ENCODE assay signal across 8 mouse cellular contexts in genomic region chr6:92706145-92706466, GRCm38 (mm10). TPM values are rescaled to one million over a fixed set of nuclear protein-coding genes. Genes with fewer than 3 reads are reported as not detected.
DNase-seq lines count a peak whose midpoint lies in the region; ATAC-seq and TF ChIP-seq lines count a peak whose summit lies in the region.

Gene Prickle2, minus strand, starts transcription at chr6:92706155.

- TF ChIP-seq CTCF in kidney, adult 2 months (conservative IDR thresholded peaks at IDR 0.05; ENCODE audit: insufficient read depth, insufficient read length, low read depth, low read length), result no peak

- no peaks in the 10 kb centered on the region for H3K36me3 ChIP-seq in embryonic facial prominence, embryonic 12.5 days
- H3K36me3 ChIP-seq in kidney, adult 2 months (ENCODE audit: control insufficient read depth, insufficient read depth, low read length), result no peaks in the 10 kb centered on the region
- no peaks in the 10 kb centered on the region for H3K36me3 ChIP-seq in limb, embryonic 11.5 days (ENCODE audit: control insufficient read depth, insufficient read depth, low read length)
- no peaks in the 10 kb centered on the region for H3K36me3 ChIP-seq in midbrain, embryonic 13.5 days
- no peaks in the 10 kb centered on the region for H3K36me3 ChIP-seq in stomach, embryonic 15.5 days

- H3K9ac ChIP-seq in embryonic facial prominence, embryonic 12.5 days, result peak within 1 kb of the TSS; percentile 76
- peak within 1 kb of the TSS; percentile 74 for H3K9ac ChIP-seq in limb, embryonic 11.5 days (ENCODE audit: low read length)
- peak within 1 kb of the TSS; percentile 80 for H3K9ac ChIP-seq in midbrain, embryonic 13.5 days (replicated peaks)
- peak within 1 kb of the TSS; percentile 71 for H3K9ac ChIP-seq in stomach, embryonic 15.5 days

- peak; percentile 6 to 11 for DNase-seq in spleen, adult 18-20 months
- no peak for DNase-seq in spleen, postnatal 14 days (ENCODE audit: low spot score in 2 of 2)
- DNase-seq in heart, adult 8-10 months (ENCODE audit: low spot score), result peak; percentile 73
- peak; percentile 84 for DNase-seq in kidney, adult 2 months
- DNase-seq in limb, embryonic 11.5 days (ENCODE audit: low spot score), result peak; percentile 84

- no peak for TF ChIP-seq POLR2A in kidney, adult 2 months (IDR thresholded peaks at IDR 0.05; ENCODE audit: low read depth, low read length)

- peak; percentile 77 for ATAC-seq in embryonic facial prominence, embryonic 12.5 days (ENCODE audit: insufficient number of reproducible peaks, insufficient read depth, low FRiP score, low TSS enrichment)
- ATAC-seq in limb, embryonic 11.5 days (ENCODE audit: insufficient number of reproducible peaks, low FRiP score, low TSS enrichment, low read depth), result peak; percentile 71
- peak; percentile 93 for ATAC-seq in midbrain, embryonic 13.5 days
- peak; percentile 88 for ATAC-seq in stomach, embryonic 15.5 days (ENCODE audit: insufficient read depth, low FRiP score, low read depth)

- H3K27ac ChIP-seq in embryonic facial prominence, embryonic 12.5 days, result peak within 1 kb of the TSS; percentile 76
- H3K27ac ChIP-seq in kidney, adult 2 months (ENCODE audit: insufficient read depth, low read depth, low read length), result no peak within 1 kb of the TSS
- peak within 1 kb of the TSS; percentile 73 for H3K27ac ChIP-seq in limb, embryonic 11.5 days (replicated peaks; ENCODE audit: low read depth, low read length)
- peak within 1 kb of the TSS; percentile 69 for H3K27ac ChIP-seq in midbrain, embryonic 13.5 days
- peak within 1 kb of the TSS; percentile 57 for H3K27ac ChIP-seq in stomach, embryonic 15.5 days

- H3K4me1 ChIP-seq in embryonic facial prominence, embryonic 12.5 days, result peaks cover 11% of the 10 kb centered on the region
- no peaks in the 10 kb centered on the region for H3K4me1 ChIP-seq in kidney, adult 2 months (ENCODE audit: control insufficient read depth, insufficient read depth, low read length)
- H3K4me1 ChIP-seq in limb, embryonic 11.5 days (ENCODE audit: control insufficient read depth, insufficient read depth, low read length), result peaks cover 12% of the 10 kb centered on the region
- peaks cover 25% of the 10 kb centered on the region for H3K4me1 ChIP-seq in midbrain, embryonic 13.5 days (replicated peaks)
- H3K4me1 ChIP-seq in stomach, embryonic 15.5 days, result peaks cover 4% of the 10 kb centered on the region; the same call in 1 of the 2 replicates

- no peaks in the 10 kb centered on the region for H3K9me3 ChIP-seq in embryonic facial prominence, embryonic 12.5 days
- no peaks in the 10 kb centered on the region for H3K9me3 ChIP-seq in limb, embryonic 11.5 days (ENCODE audit: control insufficient read depth, low read length)
- no peaks in the 10 kb centered on the region for H3K9me3 ChIP-seq in midbrain, embryonic 13.5 days
- no peaks in the 10 kb centered on the region for H3K9me3 ChIP-seq in stomach, embryonic 15.5 days

- peak within 1 kb of the TSS; percentile 85 for H3K4me3 ChIP-seq in embryonic facial prominence, embryonic 12.5 days
- peak within 1 kb of the TSS; percentile 41 for H3K4me3 ChIP-seq in kidney, adult 2 months (ENCODE audit: insufficient read depth, low read depth, low read length)
- peak within 1 kb of the TSS; percentile 62 for H3K4me3 ChIP-seq in limb, embryonic 11.5 days (ENCODE audit: low read depth, low read length)
- H3K4me3 ChIP-seq in midbrain, embryonic 13.5 days (replicated peaks), result peak within 1 kb of the TSS; percentile 67
- peak within 1 kb of the TSS; percentile 73 for H3K4me3 ChIP-seq in stomach, embryonic 15.5 days (replicated peaks)

- H3K27me3 ChIP-seq in embryonic facial prominence, embryonic 12.5 days, result no peaks in the 10 kb centered on the region
- 0 out of 2 replicates have a peak, but pooled peaks cover 1% of the 10 kb centered on the region for H3K27me3 ChIP-seq in kidney, adult 2 months (replicated peaks; ENCODE audit: control insufficient read depth, insufficient read depth, low read length)
- H3K27me3 ChIP-seq in limb, embryonic 11.5 days (ENCODE audit: control insufficient read depth, insufficient read depth, low read length), result no peaks in the 10 kb centered on the region
- H3K27me3 ChIP-seq in midbrain, embryonic 13.5 days, result peaks cover 62% of the 10 kb centered on the region
- H3K27me3 ChIP-seq in stomach, embryonic 15.5 days (replicated peaks), result no peaks in the 10 kb centered on the region

- WGBS in embryonic facial prominence, embryonic 12.5 days, result under 1% methylated on average over 23 of the region's 24 CpGs
- under 1% methylated on average over 24 of the region's 24 CpGs for WGBS in kidney, adult 2 months
- 0% methylated on average over 19 of the region's 24 CpGs for WGBS in limb, embryonic 11.5 days
- WGBS in midbrain, embryonic 13.5 days, result 0% methylated on average over 24 of the region's 24 CpGs
- under 1% methylated on average over 22 of the region's 24 CpGs for WGBS in stomach, embryonic 15.5 days

- H3K4me2 ChIP-seq in embryonic facial prominence, embryonic 12.5 days (replicated peaks), result peak within 1 kb of the TSS; percentile 92
- H3K4me2 ChIP-seq in limb, embryonic 11.5 days (ENCODE audit: low read depth, severe bottlenecking), result peak within 1 kb of the TSS; percentile 57
- peak within 1 kb of the TSS; percentile 79 for H3K4me2 ChIP-seq in midbrain, embryonic 13.5 days (replicated peaks)
- H3K4me2 ChIP-seq in stomach, embryonic 15.5 days, result peak within 1 kb of the TSS; percentile 93

RNA-seq across cellular contexts. Expression of gene Prickle2, which starts in this region (rescaled TPM):
- 7.5 and 8.0 TPM in 2 replicates for polyA plus RNA-seq in embryonic facial prominence, embryonic 12.5 days (2016; fragmentation: Nextera tagmentation; extraction: Ambion mirVana)
- total RNA-seq in heart, adult 8-10 months (2022), result 1 to 10 TPM; 4.2 to 5.7 (median 5.1) TPM
- 2.3 and 2.5 TPM in 2 replicates for polyA plus RNA-seq in kidney, adult 2 months (2012; rRNA removed)
- 5.0 and 5.9 TPM in 2 replicates for polyA plus RNA-seq in limb, embryonic 11.5 days (2014; fragmentation: Nextera tagmentation; extraction: Ambion mirVana)
- 12.3 and 13.1 TPM in 2 replicates for polyA plus RNA-seq in midbrain, embryonic 13.5 days (2015; fragmentation: Nextera tagmentation; extraction: Ambion mirVana)
- 7.7 and 8.5 TPM in 2 replicates for polyA plus RNA-seq in stomach, embryonic 15.5 days (2015; fragmentation: Nextera tagmentation; extraction: Ambion mirVana)

Comparison
In these comparisons a context has a peak if more than half of its experiments do, and no peak if none do; other contexts are left out.
1. DNase-seq: peak in spleen, adult 18-20 months (2 of 2), heart, adult 8-10 months (single experiment), kidney, adult 2 months (single experiment) and limb, embryonic 11.5 days (single experiment); none in spleen, postnatal 14 days (0 of 2).
2. Peak in every context shown above with its lines, with median percentiles within 50 percentile points of each other: ATAC-seq, H3K4me2 ChIP-seq, H3K4me3 ChIP-seq and H3K9ac ChIP-seq.